Mouse (Mus musculus) embryonic fibroblast, embryonic 13.5 days (primary cell): ENCODE data around the gene Dcaf17.

Experiments used
- CTCF ChIP-seq: IDR thresholded peaks from 2 replicates; pipeline ENCODE4 v1.5.1; 2011; ENCODE audit warnings: mild to moderate bottlenecking, control low read depth, low read length, moderate library complexity, borderline replicate concordance; ENCODE audit not compliant: insufficient read depth
- POLR2A ChIP-seq: IDR thresholded peaks from 2 replicates; pipeline ENCODE4 v1.6.1; 2011; ENCODE audit warnings: low read depth, mild to moderate bottlenecking, control low read depth, low read length, moderate library complexity

DNA sequence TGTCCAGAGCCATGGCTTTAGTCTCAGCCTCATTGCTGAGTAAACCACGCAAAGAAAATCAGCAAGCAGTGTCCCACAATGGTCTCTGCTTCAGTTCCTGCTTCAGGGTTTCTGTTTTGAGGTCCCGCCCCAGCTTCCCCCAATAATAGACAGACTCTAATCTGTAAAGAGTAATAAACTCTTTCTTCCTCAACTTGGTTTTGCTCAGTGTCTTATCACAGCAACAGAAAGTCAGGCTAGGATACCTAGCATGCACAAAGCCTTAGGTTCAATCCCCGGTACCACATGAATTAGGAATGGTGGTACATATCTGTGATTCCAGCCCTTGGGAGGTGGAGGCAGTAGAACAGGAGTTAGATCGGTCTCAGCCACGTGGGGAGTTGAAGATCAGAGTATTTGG is 79.7 kb downstream of the Dcaf17 start:
- TF ChIP-seq POLR2A (no peak), CTCF (no peak)
